In genomic region chr5:119601390-119601789, GRCm38 (mm10) we compare ENCODE assay signal across 23 mouse cellular contexts.
A peak's percentile ranks its signal among the peaks of the same experiment; 100 is the strongest.
DNase-seq lines count a peak whose midpoint lies in the region; ATAC-seq and TF ChIP-seq lines count a peak whose summit lies in the region.
"Had no signal": no experiment of that assay in that cellular context is flagged by ENCODE, and none has a peak within 500 bp of the region (broad histone marks: within the 10 kb centered on the region; RNA-seq: fewer than 3 reads in every experiment).

No protein-coding gene starts in this region.

- H3K9me3 ChIP-seq in lung, embryonic 15.5 days = no peaks in the 10 kb centered on the region
- H3K9me3 ChIP-seq in lung, postnatal 0 days (ENCODE audit: low read length) = no peaks in the 10 kb centered on the region; the same call in 1 of the 2 replicates
- no peaks in the 10 kb centered on the region for H3K9me3 ChIP-seq in midbrain, embryonic 11.5 days (ENCODE audit: control insufficient read depth, low read length)
- H3K9me3 ChIP-seq in midbrain, embryonic 10.5 days (replicated peaks) = 0 out of 2 replicates have a peak, but pooled peaks cover 4% of the 10 kb centered on the region
- H3K9me3 ChIP-seq: embryonic facial prominence, embryonic 15.5 days; forebrain, embryonic 10.5 days had no signal

- H3K4me2 ChIP-seq in lung, embryonic 15.5 days = no peak overlapping the region
- H3K4me2 ChIP-seq in lung, postnatal 0 days (replicated peaks; ENCODE audit: low read depth, low read length) = no peak overlapping the region
- H3K4me2 ChIP-seq in midbrain, embryonic 11.5 days = no peak overlapping the region
- H3K4me2 ChIP-seq: embryonic facial prominence, embryonic 13.5 days; embryonic facial prominence, embryonic 15.5 days; forebrain, embryonic 12.5 days had no signal

- H3K4me3 ChIP-seq in lung, embryonic 15.5 days = no peak overlapping the region
- H3K4me3 ChIP-seq in lung, postnatal 0 days (ENCODE audit: low read depth, low read length) = no peak overlapping the region
- no peak overlapping the region for H3K4me3 ChIP-seq in midbrain, embryonic 11.5 days (ENCODE audit: low read depth, low read length)
- H3K4me3 ChIP-seq in midbrain, embryonic 10.5 days = no peak overlapping the region
- no peak overlapping the region for H3K4me3 ChIP-seq in small intestine, adult 2 months (ENCODE audit: low read depth, low read length)
- H3K4me3 ChIP-seq: embryonic facial prominence, embryonic 13.5 days; embryonic facial prominence, embryonic 15.5 days; erythroblast, embryonic 14.5 days; forebrain, embryonic 10.5 days; forebrain, embryonic 12.5 days had no signal

- TF ChIP-seq POLR2A in small intestine, adult 2 months (IDR thresholded peaks at IDR 0.05; ENCODE audit: low read depth, low read length) = no peak

- H3K9ac ChIP-seq in lung, embryonic 15.5 days = no peak overlapping the region
- no peak overlapping the region for H3K9ac ChIP-seq in lung, postnatal 0 days (replicated peaks; ENCODE audit: low read depth)
- no peak overlapping the region for H3K9ac ChIP-seq in midbrain, embryonic 11.5 days (ENCODE audit: low read length)
- H3K9ac ChIP-seq: embryonic facial prominence, embryonic 13.5 days; embryonic facial prominence, embryonic 15.5 days; forebrain, embryonic 12.5 days had no signal

- ATAC-seq in lung, embryonic 15.5 days (ENCODE audit: borderline replicate concordance, extremely low read depth, low FRiP score, low TSS enrichment) = no peak
- ATAC-seq in lung, postnatal 0 days = no peak
- ATAC-seq in midbrain, embryonic 11.5 days (ENCODE audit: low FRiP score) = no peak
- ATAC-seq: activated CD4-positive, CD25-positive, alpha-beta regulatory T cell, adult 4 months; forebrain, embryonic 14.5 days; forebrain, embryonic 16.5 days had no signal

- DNase-seq in lung, postnatal 0 days (ENCODE audit: low spot score) = no peak
- peak; percentile 79 for DNase-seq in midbrain, embryonic 11.5 days (ENCODE audit: low spot score, missing footprints)
- DNase-seq in midbrain, embryonic 10.5 days (ENCODE audit: low spot score) = no peak
- DNase-seq in heart, adult 11 months = no peak
- DNase-seq: adrenal gland, adult 8-10 months; adrenal gland, postnatal 14 days; adrenal gland, postnatal 36 days; cerebellum, adult 11-12 months; cerebellum, adult 2 months; cerebellum, adult 9-10 months; cerebellum, postnatal 14 days; cerebellum, postnatal 36 days; embryo, embryonic 11 days had no signal

- peaks cover 29% of the 10 kb centered on the region for H3K4me1 ChIP-seq in lung, embryonic 15.5 days
- H3K4me1 ChIP-seq in lung, postnatal 0 days (ENCODE audit: insufficient read depth, low read depth, low read length) = no peaks in the 10 kb centered on the region
- H3K4me1 ChIP-seq in midbrain, embryonic 11.5 days (ENCODE audit: control insufficient read depth, insufficient read depth, low read length) = no peaks in the 10 kb centered on the region
- 0 out of 2 replicates have a peak, but pooled peaks cover 4% of the 10 kb centered on the region for H3K4me1 ChIP-seq in midbrain, embryonic 10.5 days
- H3K4me1 ChIP-seq in small intestine, adult 2 months (ENCODE audit: control insufficient read depth, insufficient read depth, insufficient read length, low read length) = no peaks in the 10 kb centered on the region

- H3K36me3 ChIP-seq in lung, embryonic 15.5 days = no peaks in the 10 kb centered on the region
- H3K36me3 ChIP-seq in lung, postnatal 0 days (ENCODE audit: insufficient read depth, low read length) = no peaks in the 10 kb centered on the region
- H3K36me3 ChIP-seq in midbrain, embryonic 11.5 days (ENCODE audit: control insufficient read depth, insufficient read depth, low read length) = no peaks in the 10 kb centered on the region
- no peaks in the 10 kb centered on the region for H3K36me3 ChIP-seq in midbrain, embryonic 10.5 days
- H3K36me3 ChIP-seq in small intestine, adult 2 months (ENCODE audit: control insufficient read depth, insufficient read depth, low read length) = no peaks in the 10 kb centered on the region
- H3K36me3 ChIP-seq: embryonic facial prominence, embryonic 13.5 days; embryonic facial prominence, embryonic 15.5 days; forebrain, embryonic 10.5 days; forebrain, embryonic 12.5 days had no signal

- no peak for TF ChIP-seq CTCF in lung, postnatal 0 days (IDR thresholded peaks at IDR 0.05)
- TF ChIP-seq CTCF in small intestine, adult 2 months (IDR thresholded peaks at IDR 0.05; ENCODE audit: extremely low read depth, insufficient read length, insufficient replicate concordance, low read depth, low read length) = no peak

- H3K27ac ChIP-seq in lung, embryonic 15.5 days = 0 out of 2 replicates have a peak overlapping the region, but pooled peaks have one; percentile 15
- no peak overlapping the region for H3K27ac ChIP-seq in lung, postnatal 0 days (ENCODE audit: low read length)
- no peak overlapping the region for H3K27ac ChIP-seq in midbrain, embryonic 11.5 days (ENCODE audit: low read depth, low read length)
- H3K27ac ChIP-seq in midbrain, embryonic 10.5 days (replicated peaks) = no peak overlapping the region
- H3K27ac ChIP-seq in small intestine, adult 2 months (ENCODE audit: insufficient read depth, low read depth, low read length) = peak overlapping the region; percentile 16; the same call in 1 of the 2 replicates
- H3K27ac ChIP-seq: embryonic facial prominence, embryonic 13.5 days; embryonic facial prominence, embryonic 15.5 days; forebrain, embryonic 10.5 days; forebrain, embryonic 12.5 days had no signal

- no peak for TF ChIP-seq EP300 in lung, postnatal 0 days (IDR thresholded peaks at IDR 0.05)

- 80% methylated on average over 5 of the region's 5 CpGs for WGBS in lung, embryonic 15.5 days
- WGBS in lung, postnatal 0 days = 88% methylated on average over 5 of the region's 5 CpGs
- WGBS in midbrain, embryonic 11.5 days = 89% methylated on average over 5 of the region's 5 CpGs
- WGBS in midbrain, embryonic 10.5 days = 92% methylated on average over 5 of the region's 5 CpGs
- 91% methylated on average over 5 of the region's 5 CpGs for WGBS in small intestine, adult 2 months

- H3K27me3 ChIP-seq in lung, embryonic 15.5 days = no peaks in the 10 kb centered on the region
- H3K27me3 ChIP-seq in lung, postnatal 0 days (replicated peaks; ENCODE audit: insufficient read depth, low read length) = no peaks in the 10 kb centered on the region
- no peaks in the 10 kb centered on the region; the same call in 1 of the 2 replicates for H3K27me3 ChIP-seq in midbrain, embryonic 11.5 days (ENCODE audit: control insufficient read depth, insufficient read depth, low read length)
- no peaks in the 10 kb centered on the region; the same call in 1 of the 2 replicates for H3K27me3 ChIP-seq in midbrain, embryonic 10.5 days (ENCODE audit: low read depth, poor library complexity, severe bottlenecking)
- no peaks in the 10 kb centered on the region for H3K27me3 ChIP-seq in small intestine, adult 2 months (ENCODE audit: control insufficient read depth, insufficient read depth, low read length)
- H3K27me3 ChIP-seq: embryonic facial prominence, embryonic 13.5 days; embryonic facial prominence, embryonic 15.5 days; forebrain, embryonic 12.5 days had no signal

Comparison
In these comparisons a context has a peak if more than half of its experiments do, and no peak if none do; other contexts are left out.
1. H3K27ac ChIP-seq: peak in lung, embryonic 15.5 days (single experiment) and small intestine, adult 2 months (single experiment); none in lung, postnatal 0 days (single experiment), midbrain, embryonic 11.5 days (single experiment) and midbrain, embryonic 10.5 days (single experiment).